In genomic region chr1:191298304-191298703, GRCm38 (mm10) we compare ENCODE assay signal across 26 mouse cellular contexts.
"Had no signal": no experiment of that assay in that cellular context is flagged by ENCODE, and none has a peak within 500 bp of the region (broad histone marks: within the 10 kb centered on the region; RNA-seq: fewer than 3 reads in every experiment).

No protein-coding gene starts in this region.

- H3K9me3 ChIP-seq: heart, embryonic 13.5 days; hindbrain, embryonic 13.5 days; hindbrain, embryonic 15.5 days; kidney, embryonic 15.5 days; limb, embryonic 13.5 days; limb, embryonic 15.5 days; liver, embryonic 12.5 days had no signal

- H3K4me2 ChIP-seq: heart, embryonic 11.5 days; hindbrain, embryonic 13.5 days; hindbrain, embryonic 15.5 days; kidney, embryonic 15.5 days; limb, embryonic 13.5 days; limb, embryonic 15.5 days; liver, embryonic 12.5 days had no signal

- H3K9ac ChIP-seq: forebrain, postnatal 0 days; heart, embryonic 13.5 days; hindbrain, embryonic 13.5 days; hindbrain, embryonic 15.5 days; kidney, embryonic 15.5 days; limb, embryonic 13.5 days; limb, embryonic 15.5 days; liver, embryonic 12.5 days; liver, embryonic 14.5 days had no signal

- H3K27me3 ChIP-seq: heart, embryonic 13.5 days; hindbrain, embryonic 13.5 days; hindbrain, embryonic 15.5 days; kidney, embryonic 15.5 days; limb, embryonic 13.5 days; limb, embryonic 15.5 days had no signal

- H3K4me1 ChIP-seq: hindbrain, embryonic 13.5 days; liver, embryonic 12.5 days had no signal

- DNase-seq: forebrain, postnatal 0 days; gastrocnemius, postnatal 10 days; gastrocnemius, postnatal 36 days; heart, adult 18-20 months; heart, postnatal 10 days; heart, postnatal 36 days; kidney, adult 11 months; kidney, adult 2 months; kidney, adult 9 months; kidney, postnatal 14 days; kidney, postnatal 36 days; layer of hippocampus, adult 9-11 months; layer of hippocampus, postnatal 36 days; left cerebral cortex, postnatal 4 days had no signal

- H3K4me3 ChIP-seq: heart, embryonic 13.5 days; hindbrain, embryonic 13.5 days; hindbrain, embryonic 15.5 days; kidney, embryonic 15.5 days; limb, embryonic 13.5 days; limb, embryonic 15.5 days; liver, embryonic 12.5 days had no signal

- H3K27ac ChIP-seq: hindbrain, embryonic 13.5 days; hindbrain, embryonic 15.5 days; hindbrain, postnatal 0 days; kidney, embryonic 15.5 days; kidney, postnatal 0 days; limb, embryonic 13.5 days; liver, embryonic 12.5 days; liver, embryonic 14.5 days had no signal

- H3K36me3 ChIP-seq: heart, embryonic 13.5 days; hindbrain, embryonic 13.5 days; hindbrain, embryonic 15.5 days; kidney, embryonic 15.5 days; limb, embryonic 13.5 days; limb, embryonic 15.5 days; liver, embryonic 12.5 days had no signal

- ATAC-seq: forebrain, postnatal 0 days; hindbrain, postnatal 0 days; intestine, embryonic 16.5 days; liver, embryonic 12.5 days had no signal
